Comparison of ENCODE assay signal across 11 mouse cellular contexts in genomic region chr6:52170898-52171223, GRCm38 (mm10). TPM values are rescaled to one million over a fixed set of nuclear protein-coding genes. Genes with fewer than 3 reads are reported as not detected.
DNase-seq lines count a peak whose midpoint lies in the region; ATAC-seq and TF ChIP-seq lines count a peak whose summit lies in the region.
"Had no signal": no experiment of that assay in that cellular context is flagged by ENCODE, and none has a peak within 500 bp of the region (broad histone marks: within the 10 kb centered on the region; RNA-seq: fewer than 3 reads in every experiment).

No protein-coding gene starts in this region.

- H3K4me3 ChIP-seq in kidney, embryonic 14.5 days (ENCODE audit: low read length) = no peak overlapping the region
- no peak overlapping the region; the same call in 1 of the 2 replicates for H3K4me3 ChIP-seq in embryonic facial prominence, embryonic 11.5 days (ENCODE audit: low read depth, low read length)
- peak overlapping the region; percentile 71 for H3K4me3 ChIP-seq in hindbrain, embryonic 14.5 days (replicated peaks; ENCODE audit: low read length)
- no peak overlapping the region for H3K4me3 ChIP-seq in liver, postnatal 0 days (ENCODE audit: low read depth, low read length)
- H3K4me3 ChIP-seq: embryonic facial prominence, embryonic 15.5 days had no signal

- H3K27ac ChIP-seq in kidney, embryonic 14.5 days (ENCODE audit: low read depth, low read length) = peak overlapping the region; percentile 97
- H3K27ac ChIP-seq in embryonic facial prominence, embryonic 11.5 days (replicated peaks; ENCODE audit: low read depth, low read length) = no peak overlapping the region
- peak overlapping the region; percentile 100 for H3K27ac ChIP-seq in hindbrain, embryonic 14.5 days
- H3K27ac ChIP-seq in liver, postnatal 0 days (ENCODE audit: low read depth) = peak overlapping the region; percentile 67; the same call in 1 of the 2 replicates
- H3K27ac ChIP-seq: embryonic facial prominence, embryonic 15.5 days had no signal

- H3K4me1 ChIP-seq in kidney, embryonic 14.5 days (ENCODE audit: control insufficient read depth, insufficient read depth, low read length) = peaks cover 72% of the 10 kb centered on the region
- H3K4me1 ChIP-seq in embryonic facial prominence, embryonic 11.5 days (ENCODE audit: control insufficient read depth, insufficient read depth, low read length) = peaks cover 4% of the 10 kb centered on the region
- peaks cover 26% of the 10 kb centered on the region for H3K4me1 ChIP-seq in hindbrain, embryonic 14.5 days (replicated peaks; ENCODE audit: control insufficient read depth, insufficient read depth, low read length)
- peaks cover 3% of the 10 kb centered on the region; the same call in 1 of the 2 replicates for H3K4me1 ChIP-seq in liver, postnatal 0 days (ENCODE audit: insufficient read depth)

- H3K27me3 ChIP-seq in kidney, embryonic 14.5 days (ENCODE audit: control insufficient read depth, insufficient read depth, low read length) = no peaks in the 10 kb centered on the region; the same call in 1 of the 2 replicates
- H3K27me3 ChIP-seq in embryonic facial prominence, embryonic 11.5 days (ENCODE audit: control insufficient read depth, insufficient read depth, low read length) = peaks cover 74% of the 10 kb centered on the region
- H3K27me3 ChIP-seq in hindbrain, embryonic 14.5 days (ENCODE audit: control insufficient read depth, insufficient read depth, low read length) = peaks cover 62% of the 10 kb centered on the region
- H3K27me3 ChIP-seq in liver, postnatal 0 days (ENCODE audit: insufficient read depth, low read length) = peaks cover 90% of the 10 kb centered on the region

- TF ChIP-seq CTCF in liver, postnatal 0 days (IDR thresholded peaks at IDR 0.05; ENCODE audit: low read depth) = no peak

- WGBS in kidney, embryonic 14.5 days = 21% methylated on average over 5 of the region's 5 CpGs
- 3% methylated on average over 5 of the region's 5 CpGs for WGBS in embryonic facial prominence, embryonic 11.5 days
- WGBS in hindbrain, embryonic 14.5 days = 6% methylated on average over 5 of the region's 5 CpGs
- WGBS in liver, postnatal 0 days (ENCODE audit: insufficient replicate concordance) = 4% methylated on average over 5 of the region's 5 CpGs

- H3K36me3 ChIP-seq in kidney, embryonic 14.5 days (ENCODE audit: control insufficient read depth, insufficient read depth, low read length) = peaks cover 15% of the 10 kb centered on the region; the same call in 1 of the 2 replicates
- no peaks in the 10 kb centered on the region for H3K36me3 ChIP-seq in embryonic facial prominence, embryonic 11.5 days (replicated peaks; ENCODE audit: control insufficient read depth, insufficient read depth, low read depth, low read length)
- no peaks in the 10 kb centered on the region for H3K36me3 ChIP-seq in hindbrain, embryonic 14.5 days (replicated peaks; ENCODE audit: control insufficient read depth, insufficient read depth)
- H3K36me3 ChIP-seq in liver, postnatal 0 days (replicated peaks; ENCODE audit: insufficient read depth, low read length) = no peaks in the 10 kb centered on the region
- H3K36me3 ChIP-seq: embryonic facial prominence, embryonic 15.5 days had no signal

- TF ChIP-seq EP300 in liver, postnatal 0 days (IDR thresholded peaks at IDR 0.05; ENCODE audit: low read depth) = no peak

- H3K4me2 ChIP-seq in kidney, embryonic 14.5 days (replicated peaks; ENCODE audit: low read depth, low read length) = peak overlapping the region; percentile 32
- peak overlapping the region; percentile 19; the same call in 1 of the 2 replicates for H3K4me2 ChIP-seq in embryonic facial prominence, embryonic 11.5 days (ENCODE audit: low read depth, low read length)
- peak overlapping the region; percentile 81 for H3K4me2 ChIP-seq in hindbrain, embryonic 14.5 days (replicated peaks)
- no peak overlapping the region for H3K4me2 ChIP-seq in liver, postnatal 0 days (ENCODE audit: low read depth, low read length)
- H3K4me2 ChIP-seq: embryonic facial prominence, embryonic 15.5 days had no signal

- ATAC-seq in kidney, embryonic 14.5 days (ENCODE audit: low FRiP score, low TSS enrichment) = no peak
- ATAC-seq in embryonic facial prominence, embryonic 11.5 days (replicated peaks; ENCODE audit: insufficient number of reproducible peaks, low FRiP score, low TSS enrichment, low read depth) = no peak
- ATAC-seq in hindbrain, embryonic 14.5 days (ENCODE audit: low FRiP score) = no peak
- no peak; the same call in 1 of the 2 replicates for ATAC-seq in liver, postnatal 0 days
- ATAC-seq in erythroid progenitor cell, adult 5-6 weeks (replicated peaks; ENCODE audit: low FRiP score, poor library complexity, severe bottlenecking) = no peak
- ATAC-seq: activated CD4-positive, CD25-positive, alpha-beta regulatory T cell, adult 4 months had no signal

- H3K9me3 ChIP-seq in kidney, embryonic 14.5 days (ENCODE audit: control insufficient read depth, low read length) = no peaks in the 10 kb centered on the region
- H3K9me3 ChIP-seq in embryonic facial prominence, embryonic 11.5 days (replicated peaks; ENCODE audit: control insufficient read depth, low read length) = no peaks in the 10 kb centered on the region
- H3K9me3 ChIP-seq in hindbrain, embryonic 14.5 days (ENCODE audit: control insufficient read depth, low read length) = no peaks in the 10 kb centered on the region
- no peaks in the 10 kb centered on the region for H3K9me3 ChIP-seq in liver, postnatal 0 days (ENCODE audit: low read length)
- H3K9me3 ChIP-seq: embryonic facial prominence, embryonic 15.5 days had no signal

- DNase-seq in kidney, adult 8-10 months = no peak
- DNase-seq in embryonic facial prominence, embryonic 11.5 days (ENCODE audit: low spot score) = no peak
- no peak for DNase-seq in hindbrain, embryonic 14.5 days (ENCODE audit: low spot score)
- DNase-seq in liver, postnatal 0 days = peak; percentile 18
- no peak for DNase-seq in embryo, embryonic 11 days
- no peak for DNase-seq in layer of hippocampus, adult 8-10 months (ENCODE audit: low spot score in 2 of 2)
- DNase-seq: layer of hippocampus, adult 9-11 months had no signal

- H3K9ac ChIP-seq in kidney, embryonic 14.5 days (ENCODE audit: low read depth, low read length) = peak overlapping the region; percentile 44
- H3K9ac ChIP-seq in embryonic facial prominence, embryonic 11.5 days (replicated peaks; ENCODE audit: low read length) = peak overlapping the region; percentile 13
- H3K9ac ChIP-seq in hindbrain, embryonic 14.5 days = peak overlapping the region; percentile 99
- H3K9ac ChIP-seq in liver, postnatal 0 days (replicated peaks) = no peak overlapping the region
- H3K9ac ChIP-seq: embryonic facial prominence, embryonic 15.5 days had no signal

RNA-seq across cellular contexts. Expression of gene Hoxa2, which starts 6.2 kb away (rescaled TPM):
- 4.7 and 5.5 TPM in 2 replicates for polyA plus RNA-seq in kidney, embryonic 14.5 days (2014; fragmentation: Nextera tagmentation; extraction: Ambion mirVana)
- 19.4 and 24.1 TPM in 2 replicates for polyA plus RNA-seq in embryonic facial prominence, embryonic 11.5 days (2014; fragmentation: Nextera tagmentation; extraction: Ambion mirVana)
- 27.6 and 35.1 TPM in 2 replicates for polyA plus RNA-seq in hindbrain, embryonic 14.5 days (2014; fragmentation: Nextera tagmentation; extraction: Ambion mirVana)
- polyA plus RNA-seq in liver, postnatal 0 days (2015; fragmentation: Nextera tagmentation; extraction: Ambion mirVana) = 0.39 and 0.63 TPM in 2 replicates
- not detected for total RNA-seq in layer of hippocampus, adult 8-10 months (2022)
- total RNA-seq in erythroid progenitor cell, adult 5-6 weeks (2015; ENCODE audit: low replicate concordance) = not detected in 2 replicates
- total RNA-seq in erythroid progenitor cell, adult 5-6 weeks (2017; ENCODE audit: low replicate concordance) = not detected in 2 replicates
- polyA plus RNA-seq: activated CD4-positive, CD25-positive, alpha-beta regulatory T cell, adult 4 months had no signal

RNA-seq across cellular contexts. Expression of gene 5730596B20Rik, which starts 6.4 kb away (rescaled TPM):
- polyA plus RNA-seq in kidney, embryonic 14.5 days (2014; fragmentation: Nextera tagmentation; extraction: Ambion mirVana) = 2.7 and 2.9 TPM in 2 replicates
- 0.13 and 0.22 TPM in 2 replicates for polyA plus RNA-seq in embryonic facial prominence, embryonic 11.5 days (2014; fragmentation: Nextera tagmentation; extraction: Ambion mirVana)
- polyA plus RNA-seq in hindbrain, embryonic 14.5 days (2014; fragmentation: Nextera tagmentation; extraction: Ambion mirVana) = 4.1 and 5.0 TPM in 2 replicates
- not detected in 2 replicates for polyA plus RNA-seq in liver, postnatal 0 days (2015; fragmentation: Nextera tagmentation; extraction: Ambion mirVana)
- not detected for total RNA-seq in layer of hippocampus, adult 8-10 months (2022)
- not detected in 2 replicates for total RNA-seq in erythroid progenitor cell, adult 5-6 weeks (2015; ENCODE audit: low replicate concordance)
- total RNA-seq in erythroid progenitor cell, adult 5-6 weeks (2017; ENCODE audit: low replicate concordance) = not detected in 2 replicates
- polyA plus RNA-seq: activated CD4-positive, CD25-positive, alpha-beta regulatory T cell, adult 4 months; embryonic facial prominence, embryonic 15.5 days had no signal

RNA-seq across cellular contexts. Expression of gene Hoxa1, which starts 12.7 kb away (rescaled TPM):
- 0.64 and 1.0 TPM in 2 replicates for polyA plus RNA-seq in kidney, embryonic 14.5 days (2014; fragmentation: Nextera tagmentation; extraction: Ambion mirVana)
- polyA plus RNA-seq in embryonic facial prominence, embryonic 11.5 days (2014; fragmentation: Nextera tagmentation; extraction: Ambion mirVana) = 1.1 TPM in 2 replicates
- 2.6 and 3.0 TPM in 2 replicates for polyA plus RNA-seq in hindbrain, embryonic 14.5 days (2014; fragmentation: Nextera tagmentation; extraction: Ambion mirVana)
- 0.11 and 0.16 TPM in 2 replicates for polyA plus RNA-seq in liver, postnatal 0 days (2015; fragmentation: Nextera tagmentation; extraction: Ambion mirVana)
- not detected for total RNA-seq in layer of hippocampus, adult 8-10 months (2022)
- not detected in 2 replicates for total RNA-seq in erythroid progenitor cell, adult 5-6 weeks (2015; ENCODE audit: low replicate concordance)
- not detected in 2 replicates for total RNA-seq in erythroid progenitor cell, adult 5-6 weeks (2017; ENCODE audit: low replicate concordance)
- polyA plus RNA-seq: activated CD4-positive, CD25-positive, alpha-beta regulatory T cell, adult 4 months had no signal

RNA-seq across cellular contexts. Expression of gene Hoxa4, which starts 20.7 kb away (rescaled TPM):
- 3.1 and 3.6 TPM in 2 replicates for polyA plus RNA-seq in kidney, embryonic 14.5 days (2014; fragmentation: Nextera tagmentation; extraction: Ambion mirVana)
- 0.31 and 0.34 TPM in 2 replicates for polyA plus RNA-seq in embryonic facial prominence, embryonic 11.5 days (2014; fragmentation: Nextera tagmentation; extraction: Ambion mirVana)
- 19.7 and 22.5 TPM in 2 replicates for polyA plus RNA-seq in hindbrain, embryonic 14.5 days (2014; fragmentation: Nextera tagmentation; extraction: Ambion mirVana)
- 0.13 and 0.30 TPM in 2 replicates for polyA plus RNA-seq in liver, postnatal 0 days (2015; fragmentation: Nextera tagmentation; extraction: Ambion mirVana)
- not detected for total RNA-seq in layer of hippocampus, adult 8-10 months (2022)
- not detected in 2 replicates for total RNA-seq in erythroid progenitor cell, adult 5-6 weeks (2015; ENCODE audit: low replicate concordance)
- not detected in 2 replicates for total RNA-seq in erythroid progenitor cell, adult 5-6 weeks (2017; ENCODE audit: low replicate concordance)
- polyA plus RNA-seq: activated CD4-positive, CD25-positive, alpha-beta regulatory T cell, adult 4 months had no signal

RNA-seq across cellular contexts. Expression of gene Hoxa5, which starts 33.5 kb away (rescaled TPM):
- 15.7 and 16.6 TPM in 2 replicates for polyA plus RNA-seq in kidney, embryonic 14.5 days (2014; fragmentation: Nextera tagmentation; extraction: Ambion mirVana)
- 0.39 and 1.4 TPM in 2 replicates for polyA plus RNA-seq in embryonic facial prominence, embryonic 11.5 days (2014; fragmentation: Nextera tagmentation; extraction: Ambion mirVana)
- polyA plus RNA-seq in hindbrain, embryonic 14.5 days (2014; fragmentation: Nextera tagmentation; extraction: Ambion mirVana) = 175 and 180 TPM in 2 replicates
- polyA plus RNA-seq in liver, postnatal 0 days (2015; fragmentation: Nextera tagmentation; extraction: Ambion mirVana) = 0.58 and 0.73 TPM in 2 replicates
- total RNA-seq in layer of hippocampus, adult 8-10 months (2022) = not detected
- not detected in 2 replicates for total RNA-seq in erythroid progenitor cell, adult 5-6 weeks (2015; ENCODE audit: low replicate concordance)
- not detected in 2 replicates for total RNA-seq in erythroid progenitor cell, adult 5-6 weeks (2017; ENCODE audit: low replicate concordance)
- polyA plus RNA-seq: activated CD4-positive, CD25-positive, alpha-beta regulatory T cell, adult 4 months had no signal
